Mouse (Mus musculus) fat pad, adult 2 months (tissue): ENCODE measurements around the gene AC124108.1.

Experiments
- DNase-seq: peaks from one replicate; pipeline ENCODE4 v3.0.0-alpha.2; 2011; ENCODE audit warnings: low read depth, low spot score; ENCODE audit errors: extremely low read depth

AC124108.1 gene

DNA sequence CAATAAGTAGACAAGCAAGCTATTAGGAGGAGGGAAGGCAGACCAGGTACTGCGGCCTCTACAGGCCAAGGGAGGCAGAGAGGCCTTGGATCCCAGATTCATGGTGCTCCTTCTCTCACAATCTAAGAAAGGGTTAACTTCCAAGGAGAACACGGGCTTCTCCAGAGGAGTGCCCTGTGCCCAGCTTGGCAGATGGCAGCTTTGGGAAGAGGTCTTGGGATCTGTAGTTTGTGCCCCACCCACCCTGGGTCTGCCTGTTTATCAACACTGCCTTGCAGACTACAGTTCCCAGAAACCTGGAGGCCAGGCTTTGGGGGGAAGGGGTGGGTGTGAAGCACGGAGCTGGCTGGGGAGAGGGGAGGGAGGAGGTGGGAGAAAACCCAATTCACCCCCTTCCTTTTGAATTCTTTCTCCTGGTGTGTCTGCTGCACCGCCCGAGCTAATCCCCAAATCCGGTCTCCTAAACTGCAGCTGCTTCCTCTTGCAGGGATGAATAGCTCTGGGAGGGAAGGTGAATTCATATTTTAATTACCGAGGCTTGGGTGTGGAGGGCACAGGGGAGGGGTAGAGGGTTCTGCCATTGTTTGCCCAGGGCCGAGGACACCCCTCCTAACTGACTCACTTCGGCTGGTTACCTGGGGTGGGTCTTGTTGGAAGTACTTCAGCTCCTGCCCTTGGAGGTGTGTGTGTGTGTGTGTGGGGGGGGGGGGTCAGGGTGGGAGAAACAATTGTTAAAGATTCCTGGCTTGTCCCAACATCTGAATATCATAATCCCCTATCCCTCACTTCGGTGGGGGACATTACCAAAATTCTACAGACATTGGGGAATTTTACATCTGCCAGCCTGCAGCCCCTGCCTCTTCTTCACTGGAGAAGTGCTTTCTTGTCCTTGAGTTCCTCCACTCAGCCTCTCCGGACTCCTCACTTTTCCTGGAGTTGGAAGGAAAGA is 9.6 kb downstream of the AC124108.1 start:
- no peak for DNase-seq

DNA sequence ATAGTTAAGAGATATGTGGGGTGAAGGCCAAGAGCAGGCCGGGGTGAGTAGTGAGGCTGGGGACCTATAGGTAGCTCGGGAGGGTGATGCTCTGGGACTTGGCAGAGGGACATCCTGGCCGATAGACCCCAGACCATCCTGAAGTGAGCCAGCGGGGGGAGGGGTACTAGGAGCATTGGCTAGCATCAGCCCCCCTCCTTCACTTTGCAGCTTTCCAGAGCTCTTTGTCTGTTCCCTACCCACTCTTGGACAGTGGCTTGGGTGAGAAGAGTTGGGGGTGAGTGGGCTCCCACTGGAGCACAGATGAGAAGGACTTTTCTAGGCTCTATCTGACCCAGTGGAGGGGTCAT is 10.2 kb downstream of the AC124108.1 start:
- no peak for DNase-seq

DNA sequence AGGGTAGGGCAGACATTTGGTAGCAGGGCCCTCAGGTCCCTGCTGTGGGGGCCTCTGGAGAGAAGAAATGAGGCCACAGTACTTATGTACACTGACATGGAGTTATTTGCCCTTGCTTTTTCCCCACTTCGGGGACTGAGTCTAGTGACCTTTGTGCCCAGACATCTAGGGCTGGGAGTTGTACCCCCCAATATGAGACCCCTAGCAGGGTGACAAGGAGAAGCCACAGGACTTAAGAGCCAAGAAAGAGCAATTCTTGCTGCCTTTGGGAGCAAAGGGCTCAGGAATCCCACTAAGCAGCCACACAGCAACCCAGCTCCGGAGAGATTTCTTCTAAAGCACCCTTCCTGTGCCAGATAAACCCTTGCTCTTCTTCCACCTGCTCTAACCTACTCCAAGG is 10.7 kb downstream of the AC124108.1 start:
- DNase-seq: no peak

- DNase-seq: no peak
Measured at GRCm38 (mm10) chr1:132202771-132203170, 11.5 kb downstream of the AC124108.1 start.

DNA sequence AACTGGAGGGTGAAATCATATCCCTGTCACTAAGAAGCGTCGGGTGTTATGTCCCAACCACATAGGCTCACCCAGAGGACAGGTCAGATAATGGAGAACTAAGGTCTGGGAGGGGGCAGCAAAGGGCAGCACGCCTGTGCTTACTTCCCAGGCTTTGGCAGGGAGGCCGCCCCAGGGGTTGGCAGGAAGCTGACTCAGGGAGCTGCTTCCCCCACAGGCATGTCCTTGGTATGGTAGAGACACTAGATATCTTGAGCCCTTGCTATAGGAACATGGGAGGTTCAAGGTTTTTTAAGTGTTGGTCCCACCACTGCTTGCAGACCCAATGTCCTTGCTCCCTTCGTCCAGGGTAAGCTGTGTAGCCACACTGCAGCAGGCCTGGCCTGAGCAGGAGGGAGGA is 14.7 kb downstream of the AC124108.1 start:
- no peak for DNase-seq

DNA sequence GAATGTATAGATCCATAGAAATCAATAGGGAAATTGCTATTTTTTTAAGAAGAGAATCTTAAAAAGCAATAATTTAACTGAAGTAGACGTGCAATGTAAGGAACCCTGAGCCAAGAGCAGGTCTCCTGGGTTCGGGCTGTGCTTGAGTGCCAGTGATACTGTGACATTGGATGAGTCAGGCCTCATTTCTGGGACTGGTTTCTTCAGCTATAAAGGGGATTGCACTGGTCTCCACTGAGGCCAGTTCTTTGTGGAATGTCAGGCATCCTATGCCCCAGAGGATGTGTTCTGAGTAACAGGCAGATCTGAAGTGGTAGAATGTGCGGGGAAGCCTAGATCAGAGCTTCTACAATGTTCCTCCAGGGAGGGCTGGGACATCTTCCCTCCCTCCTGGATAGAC is 15.6 kb downstream of the AC124108.1 start:
- DNase-seq: no peak

GRCm38 (mm10) chr1:132208154-132208553 is 16.9 kb downstream of the AC124108.1 start:
- no peak for DNase-seq

DNA sequence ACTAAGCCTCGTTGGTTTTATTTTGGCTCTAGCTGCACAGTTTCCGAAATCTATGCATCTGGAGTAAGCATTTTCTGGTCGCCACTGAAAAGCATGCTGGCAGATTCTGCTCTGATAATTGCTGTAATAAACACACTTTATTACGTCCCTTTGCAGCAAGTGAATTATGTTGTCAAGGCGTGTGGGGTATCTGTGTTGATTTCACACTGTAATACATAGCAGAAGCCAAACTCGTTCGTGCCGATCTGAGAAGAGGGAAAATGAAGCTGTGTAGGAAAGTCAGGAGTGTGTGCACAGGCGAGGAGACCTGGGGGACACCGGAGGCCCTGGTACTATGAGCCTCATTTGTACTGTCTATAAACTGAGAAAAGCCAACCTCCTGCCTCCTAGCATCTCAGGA is 18.1 kb downstream of the AC124108.1 start:
- no peak for DNase-seq

DNA sequence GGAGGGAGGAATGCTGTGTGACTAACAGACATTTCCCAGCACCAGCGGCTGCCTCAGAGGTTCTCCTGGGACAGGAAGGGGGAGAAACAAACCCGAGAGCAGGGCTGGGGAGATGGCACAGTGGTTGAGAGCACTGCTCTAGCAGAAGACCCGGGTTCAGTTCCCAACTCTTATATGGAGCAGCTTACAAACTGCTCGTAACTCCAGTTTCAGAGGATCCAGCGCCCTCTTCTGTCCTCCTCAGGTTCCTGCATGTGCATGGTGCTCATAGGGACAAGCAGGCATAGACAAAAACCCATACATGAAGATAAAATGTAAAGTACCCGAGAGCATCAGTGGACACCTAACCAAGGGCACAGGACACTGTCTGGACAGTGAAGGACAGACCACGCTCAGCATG is 19.7 kb downstream of the AC124108.1 start:
- DNase-seq: no peak

DNA sequence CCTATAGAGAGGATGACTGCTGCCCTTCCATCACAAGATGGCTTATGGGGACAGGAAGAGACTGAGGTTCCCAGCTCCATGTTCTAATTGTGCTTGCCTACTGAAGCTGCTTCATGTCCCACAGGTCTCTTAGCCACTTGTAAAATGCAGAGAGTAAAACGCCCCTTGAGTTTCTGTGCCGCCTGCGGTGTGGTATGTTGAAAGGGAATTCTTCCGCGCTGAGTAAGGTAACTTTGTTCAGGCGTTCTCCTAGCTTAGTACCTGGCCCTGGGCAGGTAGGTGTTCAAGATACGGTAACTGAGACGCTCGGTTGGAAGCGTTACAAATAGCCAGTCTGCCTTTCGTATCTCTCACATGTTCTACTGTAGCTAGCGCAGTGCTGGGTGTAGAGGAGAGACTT is 20.4 kb downstream of the AC124108.1 start:
- no peak for DNase-seq

GRCm38 (mm10) chr1:132212218-132212617 is 21.0 kb downstream of the AC124108.1 start:
- no peak for DNase-seq

- DNase-seq: no peak
Measured at GRCm38 (mm10) chr1:132213076-132213475, 21.8 kb downstream of the AC124108.1 start.

DNA sequence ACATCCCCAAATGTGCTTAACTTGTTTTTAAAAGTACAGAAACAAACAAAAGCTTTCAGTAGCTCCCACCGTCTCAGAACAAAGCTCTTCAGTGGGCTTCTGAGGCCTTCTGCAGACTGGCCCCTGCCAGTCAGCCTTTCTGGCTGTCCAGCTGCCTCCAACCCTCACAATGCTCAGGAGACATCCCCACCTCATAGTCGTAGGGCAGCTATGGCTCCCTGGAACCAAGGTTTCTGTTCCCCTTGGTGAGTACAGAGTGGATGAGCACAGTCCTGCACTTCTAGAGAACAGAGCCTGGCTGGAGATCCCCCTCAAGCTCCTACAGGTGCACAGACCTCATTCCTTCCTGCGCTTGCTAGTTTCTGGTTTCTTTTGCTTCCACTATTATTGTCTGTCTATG is 25.0 kb downstream of the AC124108.1 start:
- no peak for DNase-seq

DNA sequence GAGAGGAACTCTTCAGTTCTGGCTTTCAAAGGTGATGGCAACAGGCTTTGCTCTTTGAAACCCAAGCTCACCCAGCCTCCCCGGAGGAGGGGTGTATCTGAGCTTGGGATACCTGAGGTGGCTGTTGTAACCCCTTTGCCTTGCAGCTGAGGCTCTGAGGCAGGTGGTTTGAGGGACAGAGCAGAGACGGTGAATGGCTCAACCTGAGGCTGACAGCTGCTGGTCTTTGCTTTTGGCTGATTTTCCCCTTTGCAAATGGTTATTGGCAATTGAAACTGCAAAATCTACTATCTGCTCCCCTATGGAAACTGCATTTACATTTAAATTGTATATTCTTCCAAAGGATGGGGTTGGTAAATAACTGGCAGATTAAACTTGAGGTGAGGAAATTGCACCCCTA is 30.4 kb downstream of the AC124108.1 start:
- DNase-seq: no peak

GRCm38 (mm10) chr1:132222166-132222565 is 30.9 kb downstream of the AC124108.1 start:
- DNase-seq: no peak

GRCm38 (mm10) chr1:132226297-132227080 is 35.2 kb downstream of the AC124108.1 start:
- DNase-seq: no peak

DNA sequence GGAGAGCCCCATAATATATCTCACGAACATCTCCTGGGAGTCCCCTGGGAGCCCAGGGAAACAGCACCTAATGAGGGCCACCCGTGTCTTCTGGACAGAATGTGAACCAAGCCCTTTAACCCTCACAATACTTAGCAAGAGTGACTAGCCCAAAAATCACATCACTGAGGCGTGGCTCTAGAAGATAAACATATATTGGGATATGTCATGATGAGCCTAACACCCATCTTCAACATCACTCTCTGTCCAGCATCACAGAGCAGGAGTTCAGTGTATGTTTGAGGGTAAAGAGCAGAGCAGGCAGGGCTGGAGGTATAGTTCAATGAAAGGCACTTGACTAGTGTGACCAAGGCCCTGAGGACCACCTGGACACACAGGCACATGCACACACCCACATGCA is 38.4 kb downstream of the AC124108.1 start, which contains the start of gene Gm10188:
Gm10188 (minus strand) TSS at position 101 of the 400 bp plus-strand sequence.
- no peak for DNase-seq

DNA sequence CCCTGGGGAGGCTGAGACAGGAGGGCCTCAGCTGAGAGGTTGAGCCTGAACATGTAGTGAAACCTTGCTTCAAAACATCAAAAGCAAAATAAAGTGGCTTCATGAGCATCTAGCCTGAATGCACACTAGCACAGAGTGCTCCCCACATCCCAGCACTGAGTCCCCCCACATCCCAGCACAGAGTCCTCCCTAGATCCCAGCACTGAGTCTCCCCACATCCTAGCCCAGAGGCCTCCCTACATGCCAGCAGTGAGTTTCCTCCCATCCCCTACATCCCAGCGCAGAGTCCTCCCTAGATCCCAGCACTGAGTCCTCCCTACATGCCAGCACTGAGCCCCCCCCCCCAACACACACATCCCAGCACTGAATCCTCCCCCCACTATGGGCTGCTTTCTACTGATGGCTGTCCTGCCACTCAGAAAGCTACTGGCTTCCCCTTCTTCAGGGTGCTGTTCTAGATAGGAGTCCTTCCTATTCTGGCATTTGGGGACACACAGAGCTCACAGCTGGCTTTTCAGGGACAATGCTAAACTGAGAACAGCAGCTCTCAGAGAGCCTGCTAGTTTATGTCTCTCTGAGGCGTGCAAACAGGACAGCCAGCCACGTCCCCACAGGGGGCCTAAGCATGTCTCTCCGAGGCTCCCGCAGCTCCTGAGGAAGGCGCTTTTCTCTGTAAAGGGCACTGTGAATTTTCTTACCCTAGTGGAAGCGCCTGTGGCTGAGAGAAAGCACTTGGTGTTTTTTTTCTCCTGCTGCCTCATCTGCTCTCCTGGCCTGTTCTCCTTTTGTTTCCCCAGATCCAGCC is 40.4 kb downstream of the AC124108.1 start:
- DNase-seq: no peak

DNA sequence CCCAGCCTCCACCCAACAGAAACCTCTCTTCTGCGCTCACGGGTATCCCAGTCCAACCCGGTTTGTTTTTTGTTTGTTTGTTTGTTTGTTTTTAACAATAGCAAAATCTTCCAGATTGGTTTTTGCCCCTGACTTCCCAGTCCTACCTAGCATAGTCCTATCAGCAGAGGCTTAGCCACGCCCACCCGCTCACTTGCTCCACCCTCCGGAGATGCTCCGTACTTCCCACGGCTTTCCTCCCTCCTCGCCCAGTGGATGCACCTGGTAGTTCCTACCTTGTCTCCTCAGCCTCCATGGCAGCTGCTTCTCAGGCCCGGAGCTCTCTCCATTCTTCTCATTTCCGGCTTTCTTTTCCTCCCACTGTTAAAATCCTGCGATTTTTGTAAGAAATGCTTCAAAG is 42.3 kb downstream of the AC124108.1 start:
- DNase-seq: no peak

GRCm38 (mm10) chr1:132234757-132235273 is 43.6 kb downstream of the AC124108.1 start:
- no peak for DNase-seq

DNA sequence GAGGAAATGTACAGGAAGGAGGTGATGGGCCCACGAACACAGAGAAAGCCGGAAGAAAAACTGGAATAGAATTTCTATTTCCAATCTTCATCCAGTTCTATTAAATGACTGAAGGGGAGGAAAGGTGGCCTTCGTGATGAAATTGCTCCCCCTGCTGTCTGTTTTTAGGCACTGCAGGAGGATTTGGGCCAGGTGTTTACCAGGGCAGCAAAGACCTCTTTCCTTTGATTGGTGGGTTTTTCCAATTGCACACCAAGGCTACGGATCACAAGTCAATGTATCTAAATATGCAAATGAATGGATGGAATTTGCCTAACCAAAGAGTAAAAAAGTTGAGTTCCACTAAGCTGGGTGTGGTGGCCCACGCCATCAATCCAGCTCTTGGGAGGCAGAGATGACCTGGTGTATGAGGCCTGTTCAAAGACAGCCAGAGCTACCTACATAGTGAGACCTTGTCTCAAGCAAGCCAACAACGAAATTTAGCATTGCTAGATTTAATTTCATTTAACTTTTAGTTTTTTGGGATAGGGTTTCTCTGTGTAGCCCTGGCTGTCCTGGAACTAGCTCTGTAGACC is 46.4 kb downstream of the AC124108.1 start:
- no peak for DNase-seq
